Mouse (Mus musculus): ENCODE results near the gene Nckap5.

Gene Nckap5

GRCm38 (mm10) chr1:125971933-125972332 lies 858.7 kb downstream of the Nckap5 start:
- no peak for DNase-seq

- DNase-seq: no peak
Measured at GRCm38 (mm10) chr1:125967671-125968070, 862.9 kb downstream of the Nckap5 start.

- no peak for DNase-seq
Measured at GRCm38 (mm10) chr1:125951026-125951425, 879.6 kb downstream of the Nckap5 start.

- no peak for DNase-seq
Measured at GRCm38 (mm10) chr1:125949076-125949475, 881.5 kb downstream of the Nckap5 start.

GRCm38 (mm10) chr1:125945136-125945535 lies 885.5 kb downstream of the Nckap5 start:
- DNase-seq: no peak

GRCm38 (mm10) chr1:125943305-125943704 lies 887.3 kb downstream of the Nckap5 start:
- no peak for DNase-seq

GRCm38 (mm10) chr1:125925486-125925885 lies 905.1 kb downstream of the Nckap5 start:
- no peak for DNase-seq

GRCm38 (mm10) chr1:125923062-125923461 lies 907.5 kb downstream of the Nckap5 start:
- DNase-seq: no peak

GRCm38 (mm10) chr1:125920696-125921095 lies 909.9 kb downstream of the Nckap5 start:
- DNase-seq: no peak

- DNase-seq: no peak
Measured at GRCm38 (mm10) chr1:125912601-125913600, 917.7 kb downstream of the Nckap5 start, which contains the start of gene Lypd1. Gene Lypd1 (minus strand): TSS chr1:125913101.

GRCm38 (mm10) chr1:125911901-125912445 lies 918.6 kb downstream of the Nckap5 start:
- no peak for DNase-seq

- no peak for DNase-seq
Measured at GRCm38 (mm10) chr1:125911337-125911900, 919.2 kb downstream of the Nckap5 start.

GRCm38 (mm10) chr1:125910871-125911265 lies 919.7 kb downstream of the Nckap5 start:
- no peak for DNase-seq

GRCm38 (mm10) chr1:125910211-125910870 lies 920.3 kb downstream of the Nckap5 start:
- no peak for DNase-seq

GRCm38 (mm10) chr1:125893158-125893557 lies 937.4 kb downstream of the Nckap5 start:
- DNase-seq: no peak

GRCm38 (mm10) chr1:125870056-125870455 lies 960.5 kb downstream of the Nckap5 start:
- no peak for DNase-seq
